Mouse (Mus musculus): ENCODE measurements around the gene Itsn1.

DNA sequence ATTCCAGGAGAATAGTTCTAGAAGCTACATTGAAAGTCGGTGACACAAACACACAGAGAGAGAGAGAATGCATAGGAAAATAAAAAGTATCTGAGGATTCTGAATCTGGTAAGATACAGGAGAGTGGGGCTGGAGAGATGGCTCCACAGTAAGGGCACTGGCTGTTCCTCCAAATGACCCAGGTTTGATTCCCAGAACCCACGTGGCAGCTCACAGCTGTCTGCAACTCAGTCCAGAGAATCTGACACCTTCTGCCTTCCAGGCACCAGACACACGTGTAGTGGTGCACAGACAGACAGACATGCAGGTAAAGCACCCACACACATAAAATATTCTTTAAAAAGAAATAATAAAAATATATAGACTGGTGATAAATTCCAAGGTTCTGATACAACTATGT, 144.6 kb downstream of the Itsn1 start:
- no peak for TF ChIP-seq CTCF (conservative IDR thresholded peaks at IDR 0.05; ENCODE audit: insufficient read depth, insufficient read length, low read depth, low read length)
- TF ChIP-seq POLR2A (IDR thresholded peaks at IDR 0.05; ENCODE audit: low read depth, low read length): no peak
